Mouse (Mus musculus): ENCODE data around the gene Il6st. TPM values are rescaled to one million over a fixed set of nuclear protein-coding genes. Genes with fewer than 3 reads are reported as not detected.

Gene Il6st
- polyA plus RNA-seq, 1 experiment from 2014 or later, result 50.0 TPM

GRCm38 (mm10) chr13:112467384-112467783 is 3.5 kb downstream of the Il6st start:
- H3K9ac ChIP-seq (ENCODE audit: low read depth, low read length), result no peak overlapping the region
- H3K27me3 ChIP-seq (ENCODE audit: control insufficient read depth, insufficient read depth, low read length), result no peaks in the 10 kb centered on the region
- ATAC-seq (replicated peaks; ENCODE audit: insufficient number of reproducible peaks, low FRiP score, low TSS enrichment), result no peak
- no peak overlapping the region for H3K4me3 ChIP-seq (ENCODE audit: low read depth, low read length)
- no peak overlapping the region for H3K4me2 ChIP-seq
- no peaks in the 10 kb centered on the region for H3K36me3 ChIP-seq (ENCODE audit: control insufficient read depth, insufficient read depth, low read length)
- 68% methylated on average over 9 of the region's 9 CpGs for WGBS (ENCODE audit: insufficient replicate concordance)
- no peaks in the 10 kb centered on the region for H3K9me3 ChIP-seq (replicated peaks; ENCODE audit: control insufficient read depth, low read length)
- peaks cover 21% of the 10 kb centered on the region for H3K4me1 ChIP-seq (ENCODE audit: control insufficient read depth, insufficient read depth, low read length)
- H3K27ac ChIP-seq (ENCODE audit: low read depth, low read length), result no peak overlapping the region

- Histone ChIP-seq H3K4me2 (no peak overlapping the region), H3K27me3 (ENCODE audit: control insufficient read depth, insufficient read depth, low read length) (no peaks in the 10 kb centered on the region), H3K4me1 (ENCODE audit: control insufficient read depth, insufficient read depth, low read length) (peaks cover 22% of the 10 kb centered on the region), H3K9me3 (replicated peaks; ENCODE audit: control insufficient read depth, low read length) (no peaks in the 10 kb centered on the region), H3K4me3 (ENCODE audit: low read depth, low read length) (no peak overlapping the region), H3K27ac (ENCODE audit: low read depth, low read length) (no peak overlapping the region), H3K9ac (ENCODE audit: low read depth, low read length) (no peak overlapping the region), H3K36me3 (ENCODE audit: control insufficient read depth, insufficient read depth, low read length) (no peaks in the 10 kb centered on the region)
- 86% methylated on average over 5 of the region's 5 CpGs for WGBS (ENCODE audit: insufficient replicate concordance)
- ATAC-seq (replicated peaks; ENCODE audit: insufficient number of reproducible peaks, low FRiP score, low TSS enrichment), result no peak
Observed at GRCm38 (mm10) chr13:112469491-112469890, 5.6 kb downstream of the Il6st start.

DNA sequence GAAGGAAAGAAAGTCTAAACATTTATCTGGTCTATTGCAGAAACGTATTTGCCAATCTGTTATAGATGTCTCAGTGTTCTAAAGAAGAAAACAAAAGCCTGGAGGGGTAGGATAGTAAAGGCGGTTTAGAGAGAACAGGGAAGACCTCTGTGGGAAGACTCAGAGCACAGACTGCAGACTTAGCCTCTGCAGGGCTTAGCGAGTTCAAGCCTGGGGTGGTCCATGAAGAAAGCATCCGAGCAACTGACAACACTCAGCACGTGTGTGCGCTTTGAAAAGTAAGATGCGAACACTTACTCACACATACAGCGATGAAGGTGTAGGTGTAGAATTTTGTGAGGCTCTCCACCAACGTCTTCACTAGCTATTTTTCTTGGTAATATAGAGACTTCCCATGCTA is 7.3 kb downstream of the Il6st start:
- no peak for ATAC-seq (replicated peaks; ENCODE audit: insufficient number of reproducible peaks, low FRiP score, low TSS enrichment)
- no peak overlapping the region for H3K4me2 ChIP-seq
- WGBS (ENCODE audit: insufficient replicate concordance), result 88% methylated on average over 9 of the region's 9 CpGs
- peaks cover 14% of the 10 kb centered on the region; the same call in 1 of the 2 replicates for H3K4me1 ChIP-seq (ENCODE audit: control insufficient read depth, insufficient read depth, low read length)
- H3K9me3 ChIP-seq (replicated peaks; ENCODE audit: control insufficient read depth, low read length), result no peaks in the 10 kb centered on the region
- no peak overlapping the region for H3K4me3 ChIP-seq (ENCODE audit: low read depth, low read length)
- H3K9ac ChIP-seq (ENCODE audit: low read depth, low read length), result no peak overlapping the region
- no peak overlapping the region for H3K27ac ChIP-seq (ENCODE audit: low read depth, low read length)
- H3K36me3 ChIP-seq (ENCODE audit: control insufficient read depth, insufficient read depth, low read length), result peaks cover 10% of the 10 kb centered on the region
- H3K27me3 ChIP-seq (ENCODE audit: control insufficient read depth, insufficient read depth, low read length), result no peaks in the 10 kb centered on the region

DNA sequence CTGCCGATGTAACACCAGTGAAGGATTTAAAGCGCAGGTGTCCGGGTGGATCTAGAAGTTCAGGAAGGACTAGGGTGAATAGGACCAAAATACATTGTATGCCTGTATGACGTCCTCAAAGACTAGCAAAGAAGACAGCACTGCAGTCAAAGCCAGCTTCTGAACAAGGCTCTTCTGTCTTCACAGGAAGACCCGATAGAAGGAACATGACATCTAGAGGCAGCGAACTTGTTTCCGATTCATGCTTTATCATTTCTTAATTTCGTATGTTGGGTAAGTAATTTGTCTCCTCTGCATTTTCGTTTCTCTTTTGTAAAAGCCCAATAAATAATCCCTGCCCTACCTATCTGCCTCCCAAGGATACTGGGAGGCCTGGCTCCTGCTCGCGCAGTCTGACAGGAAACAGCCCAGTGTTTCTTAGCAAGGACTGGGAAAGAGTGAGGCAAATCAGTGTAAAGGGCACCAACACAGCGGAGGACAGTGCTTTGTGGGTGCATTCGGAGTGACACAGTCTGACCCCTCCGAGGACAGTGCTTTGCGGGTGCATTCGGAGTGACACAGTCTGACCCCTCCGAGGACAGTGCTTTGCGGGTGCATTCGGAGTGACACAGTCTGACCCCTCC is 8.6 kb downstream of the Il6st start:
- no peak for ATAC-seq (replicated peaks; ENCODE audit: insufficient number of reproducible peaks, low FRiP score, low TSS enrichment)
- Histone ChIP-seq H3K9ac (ENCODE audit: low read depth, low read length) (no peak overlapping the region), H3K4me1 (ENCODE audit: control insufficient read depth, insufficient read depth, low read length) (peaks cover 5% of the 10 kb centered on the region; the same call in 1 of the 2 replicates), H3K27me3 (ENCODE audit: control insufficient read depth, insufficient read depth, low read length) (no peaks in the 10 kb centered on the region), H3K36me3 (ENCODE audit: control insufficient read depth, insufficient read depth, low read length) (peaks cover 16% of the 10 kb centered on the region), H3K4me2 (no peak overlapping the region), H3K4me3 (ENCODE audit: low read depth, low read length) (no peak overlapping the region), H3K27ac (ENCODE audit: low read depth, low read length) (no peak overlapping the region), H3K9me3 (replicated peaks; ENCODE audit: control insufficient read depth, low read length) (no peaks in the 10 kb centered on the region)
- WGBS (ENCODE audit: insufficient replicate concordance), result 82% methylated on average over 16 of the region's 19 CpGs

- Histone ChIP-seq H3K9me3 (replicated peaks; ENCODE audit: control insufficient read depth, low read length) (no peaks in the 10 kb centered on the region), H3K27me3 (ENCODE audit: control insufficient read depth, insufficient read depth, low read length) (no peaks in the 10 kb centered on the region), H3K4me3 (ENCODE audit: low read depth, low read length) (no peak overlapping the region), H3K9ac (ENCODE audit: low read depth, low read length) (no peak overlapping the region), H3K36me3 (ENCODE audit: control insufficient read depth, insufficient read depth, low read length) (peaks cover 17% of the 10 kb centered on the region), H3K4me2 (no peak overlapping the region), H3K27ac (ENCODE audit: low read depth, low read length) (no peak overlapping the region), H3K4me1 (ENCODE audit: control insufficient read depth, insufficient read depth, low read length) (0 out of 2 replicates have a peak, but pooled peaks cover 4% of the 10 kb centered on the region)
- 68% methylated on average over 21 of the region's 21 CpGs for WGBS (ENCODE audit: insufficient replicate concordance)
- no peak for ATAC-seq (replicated peaks; ENCODE audit: insufficient number of reproducible peaks, low FRiP score, low TSS enrichment)
Observed at GRCm38 (mm10) chr13:112473757-112474755, 10.2 kb downstream of the Il6st start.

GRCm38 (mm10) chr13:112479032-112479431 is 15.2 kb downstream of the Il6st start:
- 80% methylated on average over 7 of the region's 7 CpGs for WGBS (ENCODE audit: insufficient replicate concordance)
- Histone ChIP-seq H3K27me3 (ENCODE audit: control insufficient read depth, insufficient read depth, low read length) (no peaks in the 10 kb centered on the region), H3K9ac (ENCODE audit: low read depth, low read length) (no peak overlapping the region), H3K9me3 (replicated peaks; ENCODE audit: control insufficient read depth, low read length) (no peaks in the 10 kb centered on the region), H3K4me2 (no peak overlapping the region), H3K36me3 (ENCODE audit: control insufficient read depth, insufficient read depth, low read length) (peaks cover 24% of the 10 kb centered on the region), H3K4me3 (ENCODE audit: low read depth, low read length) (no peak overlapping the region), H3K4me1 (ENCODE audit: control insufficient read depth, insufficient read depth, low read length) (0 out of 2 replicates have a peak, but pooled peaks cover under 1% of the 10 kb centered on the region), H3K27ac (ENCODE audit: low read depth, low read length) (no peak overlapping the region)
- ATAC-seq (replicated peaks; ENCODE audit: insufficient number of reproducible peaks, low FRiP score, low TSS enrichment), result no peak

GRCm38 (mm10) chr13:112479926-112480325 is 16.1 kb downstream of the Il6st start:
- Histone ChIP-seq H3K4me2 (no peak overlapping the region), H3K9me3 (replicated peaks; ENCODE audit: control insufficient read depth, low read length) (no peaks in the 10 kb centered on the region), H3K27ac (ENCODE audit: low read depth, low read length) (no peak overlapping the region), H3K4me3 (ENCODE audit: low read depth, low read length) (no peak overlapping the region), H3K9ac (ENCODE audit: low read depth, low read length) (no peak overlapping the region), H3K4me1 (ENCODE audit: control insufficient read depth, insufficient read depth, low read length) (no peaks in the 10 kb centered on the region), H3K36me3 (ENCODE audit: control insufficient read depth, insufficient read depth, low read length) (peaks cover 29% of the 10 kb centered on the region), H3K27me3 (ENCODE audit: control insufficient read depth, insufficient read depth, low read length) (no peaks in the 10 kb centered on the region)
- no peak for ATAC-seq (replicated peaks; ENCODE audit: insufficient number of reproducible peaks, low FRiP score, low TSS enrichment)
- 88% methylated on average over 15 of the region's 15 CpGs for WGBS (ENCODE audit: insufficient replicate concordance)

GRCm38 (mm10) chr13:112482525-112482924 is 18.7 kb downstream of the Il6st start:
- Histone ChIP-seq H3K9ac (ENCODE audit: low read depth, low read length) (no peak overlapping the region), H3K4me1 (ENCODE audit: control insufficient read depth, insufficient read depth, low read length) (no peaks in the 10 kb centered on the region), H3K4me2 (no peak overlapping the region), H3K9me3 (replicated peaks; ENCODE audit: control insufficient read depth, low read length) (no peaks in the 10 kb centered on the region), H3K27ac (ENCODE audit: low read depth, low read length) (no peak overlapping the region), H3K36me3 (ENCODE audit: control insufficient read depth, insufficient read depth, low read length) (peaks cover 28% of the 10 kb centered on the region), H3K4me3 (ENCODE audit: low read depth, low read length) (no peak overlapping the region), H3K27me3 (ENCODE audit: control insufficient read depth, insufficient read depth, low read length) (no peaks in the 10 kb centered on the region)
- WGBS (ENCODE audit: insufficient replicate concordance), result 88% methylated on average over 5 of the region's 5 CpGs
- ATAC-seq (replicated peaks; ENCODE audit: insufficient number of reproducible peaks, low FRiP score, low TSS enrichment), result no peak
